ENCODE assay signal across 12 mouse cellular contexts in the genomic region with DNA sequence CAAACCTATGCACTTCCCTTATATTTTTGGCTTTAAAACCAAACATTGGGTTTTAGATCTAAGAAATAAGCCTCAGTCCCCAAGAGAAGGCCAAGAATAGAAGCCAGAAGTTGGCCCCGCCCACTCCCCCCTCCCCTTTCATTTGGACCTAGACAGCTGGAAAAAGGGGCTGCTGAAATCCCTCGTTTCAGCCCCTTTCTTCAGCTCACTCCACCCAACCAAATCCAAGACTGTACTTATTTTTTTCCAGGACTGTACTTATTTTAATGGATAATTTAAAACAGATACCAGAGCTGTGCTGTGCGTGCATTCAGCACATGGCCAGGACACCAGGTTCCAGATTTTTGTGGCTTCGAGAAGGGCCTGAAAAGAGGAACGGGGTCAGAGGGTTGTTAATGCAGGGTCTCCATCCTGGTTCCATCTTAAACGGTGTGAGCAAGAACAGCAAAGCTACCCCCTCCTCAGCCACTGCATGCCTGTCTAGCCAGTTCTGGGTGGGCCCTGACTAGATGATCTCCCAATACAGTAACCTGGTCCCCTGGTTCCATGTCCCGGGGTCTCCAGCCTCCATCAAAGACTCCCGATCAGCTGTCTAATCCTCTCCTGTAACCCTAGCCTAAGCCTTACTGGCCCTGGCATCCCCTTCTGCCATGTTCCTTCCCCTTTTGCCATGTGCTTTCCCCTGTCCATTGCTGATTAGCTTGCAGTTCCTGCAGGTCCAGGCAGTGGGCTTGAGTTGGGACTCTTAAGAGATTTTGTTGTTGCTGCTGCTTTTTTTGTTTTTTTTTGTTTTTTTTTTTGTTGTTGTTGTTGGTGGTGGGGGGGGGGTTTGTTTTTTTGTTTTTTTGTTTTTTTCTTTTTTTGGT. TPM values are rescaled to one million over a fixed set of nuclear protein-coding genes. Genes with fewer than 3 reads are reported as not detected.
A peak's percentile ranks its signal among the peaks of the same experiment; 100 is the strongest.
DNase-seq lines count a peak whose midpoint lies in the region; ATAC-seq and TF ChIP-seq lines count a peak whose summit lies in the region.
"Had no signal": no experiment of that assay in that cellular context is flagged by ENCODE, and none has a peak within 500 bp of the region (broad histone marks: within the 10 kb centered on the region; RNA-seq: fewer than 3 reads in every experiment).

No protein-coding gene starts in this region.

- H3K4me1 ChIP-seq in heart, embryonic 12.5 days (replicated peaks), result peaks cover 41% of the 10 kb centered on the region
- H3K4me1 ChIP-seq in midbrain, embryonic 11.5 days (ENCODE audit: control insufficient read depth, insufficient read depth, low read length), result peaks cover 11% of the 10 kb centered on the region; the same call in 1 of the 2 replicates
- peaks cover 11% of the 10 kb centered on the region for H3K4me1 ChIP-seq in midbrain, embryonic 16.5 days (ENCODE audit: control insufficient read depth, insufficient read depth, low read length)
- H3K4me1 ChIP-seq in intestine, postnatal 0 days (replicated peaks; ENCODE audit: control insufficient read depth, insufficient read depth, low read length), result peaks cover 7% of the 10 kb centered on the region
- peaks cover 12% of the 10 kb centered on the region for H3K4me1 ChIP-seq in stomach, postnatal 0 days (replicated peaks; ENCODE audit: control insufficient read depth, insufficient read depth)

- no peak overlapping the region for H3K9ac ChIP-seq in heart, embryonic 12.5 days
- H3K9ac ChIP-seq in midbrain, embryonic 11.5 days (ENCODE audit: low read length), result no peak overlapping the region
- H3K9ac ChIP-seq in midbrain, embryonic 16.5 days (ENCODE audit: low read depth, low read length), result no peak overlapping the region
- H3K9ac ChIP-seq in intestine, postnatal 0 days (ENCODE audit: low read depth, low read length), result no peak overlapping the region
- H3K9ac ChIP-seq in stomach, postnatal 0 days (ENCODE audit: low read length), result no peak overlapping the region

- H3K4me3 ChIP-seq in heart, embryonic 12.5 days, result no peak overlapping the region
- no peak overlapping the region for H3K4me3 ChIP-seq in midbrain, embryonic 11.5 days (ENCODE audit: low read depth, low read length)
- H3K4me3 ChIP-seq in midbrain, embryonic 16.5 days (ENCODE audit: low read depth, low read length), result no peak overlapping the region
- no peak overlapping the region for H3K4me3 ChIP-seq in intestine, postnatal 0 days (ENCODE audit: low read depth, low read length)
- no peak overlapping the region for H3K4me3 ChIP-seq in stomach, postnatal 0 days (ENCODE audit: low read depth, low read length)

- H3K27me3 ChIP-seq in heart, embryonic 12.5 days (replicated peaks), result no peaks in the 10 kb centered on the region
- peaks cover 22% of the 10 kb centered on the region for H3K27me3 ChIP-seq in midbrain, embryonic 11.5 days (ENCODE audit: control insufficient read depth, insufficient read depth, low read length)
- H3K27me3 ChIP-seq in midbrain, embryonic 16.5 days (ENCODE audit: control insufficient read depth, insufficient read depth, low read depth, low read length), result no peaks in the 10 kb centered on the region
- H3K27me3 ChIP-seq in intestine, postnatal 0 days (replicated peaks; ENCODE audit: control insufficient read depth, insufficient read depth, low read length), result no peaks in the 10 kb centered on the region
- no peaks in the 10 kb centered on the region for H3K27me3 ChIP-seq in stomach, postnatal 0 days (ENCODE audit: control insufficient read depth, insufficient read depth, low read length)

- no peaks in the 10 kb centered on the region for H3K36me3 ChIP-seq in heart, embryonic 12.5 days
- H3K36me3 ChIP-seq in midbrain, embryonic 11.5 days (ENCODE audit: control insufficient read depth, insufficient read depth, low read length), result no peaks in the 10 kb centered on the region
- no peaks in the 10 kb centered on the region for H3K36me3 ChIP-seq in midbrain, embryonic 16.5 days (ENCODE audit: control insufficient read depth, insufficient read depth, low read length)
- no peaks in the 10 kb centered on the region for H3K36me3 ChIP-seq in intestine, postnatal 0 days (ENCODE audit: control insufficient read depth, insufficient read depth)
- H3K36me3 ChIP-seq in stomach, postnatal 0 days (ENCODE audit: control insufficient read depth, insufficient read depth, low read length), result no peaks in the 10 kb centered on the region
- H3K36me3 ChIP-seq: forebrain, embryonic 10.5 days; midbrain, embryonic 13.5 days had no signal

- intact Hi-C loops in heart, postnatal 36 days (cut with DNase I), result no loop called here

- H3K4me2 ChIP-seq in heart, embryonic 12.5 days, result no peak overlapping the region
- H3K4me2 ChIP-seq in midbrain, embryonic 11.5 days, result no peak overlapping the region
- no peak overlapping the region for H3K4me2 ChIP-seq in midbrain, embryonic 16.5 days (ENCODE audit: low read length)
- H3K4me2 ChIP-seq in intestine, postnatal 0 days (replicated peaks; ENCODE audit: low read depth), result peak overlapping the region; percentile 86; the same call in 1 of the 2 replicates
- H3K4me2 ChIP-seq in stomach, postnatal 0 days (replicated peaks; ENCODE audit: low read depth), result peak overlapping the region; percentile 79; the same call in 1 of the 2 replicates

- TF ChIP-seq EP300 in stomach, postnatal 0 days (optimal IDR thresholded peaks at IDR 0.05), result no peak

- H3K9me3 ChIP-seq in heart, embryonic 12.5 days (replicated peaks), result no peaks in the 10 kb centered on the region
- no peaks in the 10 kb centered on the region for H3K9me3 ChIP-seq in midbrain, embryonic 11.5 days (ENCODE audit: control insufficient read depth, low read length)
- no peaks in the 10 kb centered on the region for H3K9me3 ChIP-seq in midbrain, embryonic 16.5 days (replicated peaks; ENCODE audit: control insufficient read depth, low read length, poor library complexity, severe bottlenecking)
- H3K9me3 ChIP-seq in intestine, postnatal 0 days (ENCODE audit: control insufficient read depth), result no peaks in the 10 kb centered on the region
- no peaks in the 10 kb centered on the region for H3K9me3 ChIP-seq in stomach, postnatal 0 days (ENCODE audit: control insufficient read depth, low read length)
- H3K9me3 ChIP-seq: forebrain, embryonic 10.5 days; midbrain, embryonic 13.5 days had no signal

- peak overlapping the region; percentile 79; the same call in 1 of the 2 replicates for H3K27ac ChIP-seq in heart, embryonic 12.5 days (ENCODE audit: poor library complexity, severe bottlenecking)
- H3K27ac ChIP-seq in midbrain, embryonic 11.5 days (ENCODE audit: low read depth, low read length), result no peak overlapping the region
- H3K27ac ChIP-seq in midbrain, embryonic 16.5 days (ENCODE audit: low read length), result no peak overlapping the region
- H3K27ac ChIP-seq in intestine, postnatal 0 days (ENCODE audit: low read depth, low read length), result no peak overlapping the region
- peak overlapping the region; percentile 98 for H3K27ac ChIP-seq in stomach, postnatal 0 days (replicated peaks)
- H3K27ac ChIP-seq: hindbrain, embryonic 14.5 days had no signal

- no peak for ATAC-seq in heart, embryonic 12.5 days (ENCODE audit: insufficient number of reproducible peaks, low FRiP score)
- ATAC-seq in midbrain, embryonic 11.5 days (ENCODE audit: low FRiP score), result no peak
- no peak for ATAC-seq in midbrain, embryonic 16.5 days
- no peak for ATAC-seq in intestine, postnatal 0 days
- no peak for ATAC-seq in stomach, postnatal 0 days (ENCODE audit: low FRiP score, low TSS enrichment)
- no peak for ATAC-seq in frontal cortex, adult (ENCODE audit: low TSS enrichment)

- TF ChIP-seq CTCF in intestine, postnatal 0 days (IDR thresholded peaks at IDR 0.05; ENCODE audit: low read depth), result no peak
- no peak for TF ChIP-seq CTCF in stomach, postnatal 0 days (IDR thresholded peaks at IDR 0.05; ENCODE audit: low read depth)

- 42% methylated on average over 8 of the region's 8 CpGs for WGBS in heart, embryonic 12.5 days
- WGBS in midbrain, embryonic 11.5 days, result 41% methylated on average over 8 of the region's 8 CpGs
- WGBS in midbrain, embryonic 16.5 days, result 48% methylated on average over 8 of the region's 8 CpGs
- WGBS in intestine, postnatal 0 days, result 61% methylated on average over 8 of the region's 8 CpGs
- WGBS in stomach, postnatal 0 days, result 35% methylated on average over 8 of the region's 8 CpGs

- no peak for DNase-seq in heart, postnatal 36 days
- peak; percentile 85 for DNase-seq in midbrain, embryonic 11.5 days (ENCODE audit: low spot score, missing footprints)
- DNase-seq in stomach, postnatal 0 days (ENCODE audit: low spot score), result no peak
- no peak for DNase-seq in cerebellum, postnatal 25 days

RNA-seq across cellular contexts. Expression of a gene that starts 5.6 kb away (rescaled TPM):
- polyA plus RNA-seq in heart, embryonic 12.5 days (2016; fragmentation: Nextera tagmentation; extraction: Ambion mirVana), result 108 and 113 TPM in 2 replicates
- total RNA-seq in heart, postnatal 36 days (2021), result 100 to 1,000 TPM; 121 to 130 TPM
- 17.9 and 21.2 TPM in 2 replicates for polyA plus RNA-seq in midbrain, embryonic 11.5 days (2014; fragmentation: Nextera tagmentation; extraction: Ambion mirVana)
- 51.0 and 59.7 TPM in 2 replicates for polyA plus RNA-seq in midbrain, embryonic 16.5 days (2015; fragmentation: Nextera tagmentation; extraction: Ambion mirVana)
- polyA plus RNA-seq in intestine, postnatal 0 days (2015; fragmentation: Nextera tagmentation; extraction: Ambion mirVana), result 92.5 and 96.5 TPM in 2 replicates
- polyA plus RNA-seq in stomach, postnatal 0 days (2015; fragmentation: Nextera tagmentation; extraction: Ambion mirVana), result 250 and 267 TPM in 2 replicates

RNA-seq across cellular contexts. Expression of a gene that starts 28.1 kb away (rescaled TPM):
- polyA plus RNA-seq in heart, embryonic 12.5 days (2016; fragmentation: Nextera tagmentation; extraction: Ambion mirVana), result 11.8 and 13.9 TPM in 2 replicates
- under 1 TPM; 0.22 to 0.58 TPM for total RNA-seq in heart, postnatal 36 days (2021)
- 44.5 and 45.1 TPM in 2 replicates for polyA plus RNA-seq in midbrain, embryonic 11.5 days (2014; fragmentation: Nextera tagmentation; extraction: Ambion mirVana)
- 28.6 and 33.0 TPM in 2 replicates for polyA plus RNA-seq in midbrain, embryonic 16.5 days (2015; fragmentation: Nextera tagmentation; extraction: Ambion mirVana)
- polyA plus RNA-seq in intestine, postnatal 0 days (2015; fragmentation: Nextera tagmentation; extraction: Ambion mirVana), result 2.8 TPM in 2 replicates
- 3.3 and 3.4 TPM in 2 replicates for polyA plus RNA-seq in stomach, postnatal 0 days (2015; fragmentation: Nextera tagmentation; extraction: Ambion mirVana)

RNA-seq across cellular contexts. Expression of a gene that starts 43.1 kb away (rescaled TPM):
- polyA plus RNA-seq in heart, embryonic 12.5 days (2016; fragmentation: Nextera tagmentation; extraction: Ambion mirVana), result 0.92 and 1.3 TPM in 2 replicates
- total RNA-seq in heart, postnatal 36 days (2021), result 1 to 10 TPM; 3.1 to 3.6 TPM
- 6.3 and 6.8 TPM in 2 replicates for polyA plus RNA-seq in midbrain, embryonic 11.5 days (2014; fragmentation: Nextera tagmentation; extraction: Ambion mirVana)
- polyA plus RNA-seq in midbrain, embryonic 16.5 days (2015; fragmentation: Nextera tagmentation; extraction: Ambion mirVana), result 42.5 and 44.0 TPM in 2 replicates
- polyA plus RNA-seq in intestine, postnatal 0 days (2015; fragmentation: Nextera tagmentation; extraction: Ambion mirVana), result 93.1 and 101 TPM in 2 replicates
- polyA plus RNA-seq in stomach, postnatal 0 days (2015; fragmentation: Nextera tagmentation; extraction: Ambion mirVana), result 27.9 and 32.7 TPM in 2 replicates

RNA-seq across cellular contexts. Expression of a gene that starts 44.0 kb away (rescaled TPM):
- polyA plus RNA-seq in heart, embryonic 12.5 days (2016; fragmentation: Nextera tagmentation; extraction: Ambion mirVana), result 0.55 TPM in 1 of 2 replicates, not detected in the other
- not detected for total RNA-seq in heart, postnatal 36 days (2021)
- polyA plus RNA-seq in midbrain, embryonic 11.5 days (2014; fragmentation: Nextera tagmentation; extraction: Ambion mirVana), result 0.25 and 0.86 TPM in 2 replicates
- polyA plus RNA-seq in midbrain, embryonic 16.5 days (2015; fragmentation: Nextera tagmentation; extraction: Ambion mirVana), result 0.69 TPM in 1 of 2 replicates, not detected in the other
- polyA plus RNA-seq in intestine, postnatal 0 days (2015; fragmentation: Nextera tagmentation; extraction: Ambion mirVana), result 79.5 and 89.2 TPM in 2 replicates
- polyA plus RNA-seq in stomach, postnatal 0 days (2015; fragmentation: Nextera tagmentation; extraction: Ambion mirVana), result 252 and 271 TPM in 2 replicates
- total RNA-seq: left cerebral cortex, adult 2 months had no signal
- polyA plus RNA-seq: midbrain, embryonic 13.5 days had no signal

RNA-seq across cellular contexts. Expression of a gene that starts 48.8 kb away (rescaled TPM):
- 108 and 114 TPM in 2 replicates for polyA plus RNA-seq in heart, embryonic 12.5 days (2016; fragmentation: Nextera tagmentation; extraction: Ambion mirVana)
- 10 to 100 TPM; 94.6 to 99.1 TPM for total RNA-seq in heart, postnatal 36 days (2021)
- 87.2 and 103 TPM in 2 replicates for polyA plus RNA-seq in midbrain, embryonic 11.5 days (2014; fragmentation: Nextera tagmentation; extraction: Ambion mirVana)
- polyA plus RNA-seq in midbrain, embryonic 16.5 days (2015; fragmentation: Nextera tagmentation; extraction: Ambion mirVana), result 181 and 193 TPM in 2 replicates
- polyA plus RNA-seq in intestine, postnatal 0 days (2015; fragmentation: Nextera tagmentation; extraction: Ambion mirVana), result 171 and 183 TPM in 2 replicates
- 154 and 157 TPM in 2 replicates for polyA plus RNA-seq in stomach, postnatal 0 days (2015; fragmentation: Nextera tagmentation; extraction: Ambion mirVana)

Comparison
In these comparisons a context has a peak if more than half of its experiments do, and no peak if none do; other contexts are left out.
1. H3K27ac ChIP-seq: peak in heart, embryonic 12.5 days (single experiment) and stomach, postnatal 0 days (single experiment); none in midbrain, embryonic 11.5 days (single experiment), midbrain, embryonic 16.5 days (single experiment) and intestine, postnatal 0 days (single experiment).
2. H3K4me2 ChIP-seq: peak in intestine, postnatal 0 days (single experiment) and stomach, postnatal 0 days (single experiment); none in heart, embryonic 12.5 days (single experiment), midbrain, embryonic 11.5 days (single experiment) and midbrain, embryonic 16.5 days (single experiment).